Mouse (Mus musculus) frontal cortex, postnatal 10 days (tissue): Measurements from ENCODE around the gene Tbc1d16.
A peak's percentile ranks its signal among the peaks of the same experiment; 100 is the strongest.

Experiments used
- DNase-seq, 2 experiments: peaks; one replicate each; pipeline ENCODE4 v3.0.0; 2022; ENCODE audit warnings: low spot score in 2 of 2, mixed read lengths in 1 of 2

Tbc1d16 gene

GRCm38 (mm10) chr11:119236354-119236753 is 8.1 kb upstream of the Tbc1d16 start:
- no peak for DNase-seq

GRCm38 (mm10) chr11:119235596-119235995 is 7.3 kb upstream of the Tbc1d16 start:
- DNase-seq, result no peak

GRCm38 (mm10) chr11:119234770-119235169 is 6.5 kb upstream of the Tbc1d16 start:
- no peak for DNase-seq

GRCm38 (mm10) chr11:119228846-119229626 is 737 bp upstream of the Tbc1d16 start:
- peak in 1 of 2 experiments; percentile 68 for DNase-seq

GRCm38 (mm10) chr11:119227591-119227990 is 708 bp downstream of the Tbc1d16 start:
- DNase-seq, result no peak

- DNase-seq, result no peak
These were observed 2.7 kb downstream of the Tbc1d16 start for GRCm38 (mm10) chr11:119225634-119226033.

GRCm38 (mm10) chr11:119224926-119225325 is 3.4 kb downstream of the Tbc1d16 start:
- DNase-seq, result no peak

- peak in 1 of 2 experiments; percentile 44 for DNase-seq
These were observed 5.0 kb downstream of the Tbc1d16 start for GRCm38 (mm10) chr11:119223124-119223890.

GRCm38 (mm10) chr11:119221812-119222510 is 6.3 kb downstream of the Tbc1d16 start:
- DNase-seq, result no peak

GRCm38 (mm10) chr11:119219816-119220465 is 8.4 kb downstream of the Tbc1d16 start:
- DNase-seq, result peak in 1 of 2 experiments; percentile 62

- no peak for DNase-seq
These were observed 10.4 kb downstream of the Tbc1d16 start for GRCm38 (mm10) chr11:119217861-119218260.

- no peak for DNase-seq
These were observed 12.3 kb downstream of the Tbc1d16 start for GRCm38 (mm10) chr11:119215905-119216507.

GRCm38 (mm10) chr11:119215038-119215904 is 13.0 kb downstream of the Tbc1d16 start:
- no peak for DNase-seq

GRCm38 (mm10) chr11:119213166-119213885 is 15.0 kb downstream of the Tbc1d16 start:
- no peak for DNase-seq

- no peak for DNase-seq
These were observed 16.5 kb downstream of the Tbc1d16 start for GRCm38 (mm10) chr11:119211604-119212309.

GRCm38 (mm10) chr11:119210321-119211100 is 17.8 kb downstream of the Tbc1d16 start:
- DNase-seq, result peak in 1 of 2 experiments; percentile 66

- no peak for DNase-seq
These were observed 18.8 kb downstream of the Tbc1d16 start for GRCm38 (mm10) chr11:119209371-119210025.
